Mouse (Mus musculus): ENCODE data around the gene Disp3. TPM values are rescaled to one million over a fixed set of nuclear protein-coding genes. Genes with fewer than 3 reads are reported as not detected.
A peak's percentile ranks its signal among the peaks of the same experiment; 100 is the strongest.

Disp3 gene
- under 1 TPM; 0.10 to 0.13 TPM for total RNA-seq (2021)
- long read RNA-seq, experiment 1: 0 reads
- long read RNA-seq, experiment 2: 0 reads

GRCm38 (mm10) chr4:148287476-148288054, at the start of gene Disp3:
Gene Disp3 (minus strand): TSS chr4:148287965.
- intact Hi-C loops (cut with DNase I; ENCODE audit: low total_unique reads): loop anchor here (10.0 kb wide), 1 partner anchor 137 kb away; no protein-coding TSS in a partner anchor
- no peak for DNase-seq

- DNase-seq: no peak
- intact Hi-C loops (cut with DNase I; ENCODE audit: low total_unique reads): no loop called here
These were observed 42.5 kb upstream of the Disp3 start for GRCm38 (mm10) chr4:148330269-148330668.

GRCm38 (mm10) chr4:148329431-148329830, 41.7 kb upstream of the Disp3 start:
- intact Hi-C loops (cut with DNase I; ENCODE audit: low total_unique reads): no loop called here
- DNase-seq: no peak

- no peak for DNase-seq
These were observed 40.5 kb upstream of the Disp3 start for GRCm38 (mm10) chr4:148328237-148328636.

GRCm38 (mm10) chr4:148327266-148327997, 39.7 kb upstream of the Disp3 start:
- intact Hi-C loops (cut with DNase I; ENCODE audit: low total_unique reads): no loop called here
- DNase-seq: no peak

More at GRCm38 (mm10) chr4:148328237-148328636, 40.5 kb upstream of the Disp3 start:
- intact Hi-C loops (cut with DNase I; ENCODE audit: low total_unique reads): no loop called here

- DNase-seq: no peak
- intact Hi-C loops (cut with DNase I; ENCODE audit: low total_unique reads): no loop called here
These were observed 39.0 kb upstream of the Disp3 start for GRCm38 (mm10) chr4:148326791-148327190.

- DNase-seq: no peak
- intact Hi-C loops (cut with DNase I; ENCODE audit: low total_unique reads): no loop called here
These were observed 38.2 kb upstream of the Disp3 start for GRCm38 (mm10) chr4:148325951-148326350.

GRCm38 (mm10) chr4:148325057-148325456, 37.3 kb upstream of the Disp3 start:
- intact Hi-C loops (cut with DNase I; ENCODE audit: low total_unique reads): no loop called here
- no peak for DNase-seq

GRCm38 (mm10) chr4:148322152-148322551, 34.4 kb upstream of the Disp3 start:
- intact Hi-C loops (cut with DNase I; ENCODE audit: low total_unique reads): no loop called here
- no peak for DNase-seq

- intact Hi-C loops (cut with DNase I; ENCODE audit: low total_unique reads): no loop called here
- no peak for DNase-seq
These were observed 31.6 kb upstream of the Disp3 start for GRCm38 (mm10) chr4:148319366-148319765.

- no peak for DNase-seq
- intact Hi-C loops (cut with DNase I; ENCODE audit: low total_unique reads): no loop called here
These were observed 27.8 kb upstream of the Disp3 start for GRCm38 (mm10) chr4:148315377-148316175.

GRCm38 (mm10) chr4:148314396-148314795, 26.6 kb upstream of the Disp3 start:
- intact Hi-C loops (cut with DNase I; ENCODE audit: low total_unique reads): no loop called here
- DNase-seq: no peak

GRCm38 (mm10) chr4:148313601-148314000, 25.8 kb upstream of the Disp3 start:
- no peak for DNase-seq
- intact Hi-C loops (cut with DNase I; ENCODE audit: low total_unique reads): no loop called here

- intact Hi-C loops (cut with DNase I; ENCODE audit: low total_unique reads): no loop called here
- no peak for DNase-seq
These were observed 24.7 kb upstream of the Disp3 start for GRCm38 (mm10) chr4:148312296-148313116.

GRCm38 (mm10) chr4:148310845-148311244, 23.1 kb upstream of the Disp3 start:
- DNase-seq: no peak
- intact Hi-C loops (cut with DNase I; ENCODE audit: low total_unique reads): no loop called here

GRCm38 (mm10) chr4:148310126-148310525, 22.4 kb upstream of the Disp3 start:
- DNase-seq: no peak
- intact Hi-C loops (cut with DNase I; ENCODE audit: low total_unique reads): no loop called here

GRCm38 (mm10) chr4:148306406-148307083, 18.8 kb upstream of the Disp3 start:
- intact Hi-C loops (cut with DNase I; ENCODE audit: low total_unique reads): no loop called here
- DNase-seq: peak; percentile 22

GRCm38 (mm10) chr4:148298720-148299119, 11.0 kb upstream of the Disp3 start:
- intact Hi-C loops (cut with DNase I; ENCODE audit: low total_unique reads): no loop called here

GRCm38 (mm10) chr4:148297640-148298039, 9.9 kb upstream of the Disp3 start:
- intact Hi-C loops (cut with DNase I; ENCODE audit: low total_unique reads): no loop called here

More at GRCm38 (mm10) chr4:148298720-148299119, 11.0 kb upstream of the Disp3 start:
- no peak for DNase-seq

More at GRCm38 (mm10) chr4:148297640-148298039, 9.9 kb upstream of the Disp3 start:
- DNase-seq: no peak
